ENCODE assay signal across 11 mouse cellular contexts in genomic region chr11:116342069-116342791, GRCm38 (mm10). TPM values are rescaled to one million over a fixed set of nuclear protein-coding genes. Genes with fewer than 3 reads are reported as not detected.
DNase-seq lines count a peak whose midpoint lies in the region; ATAC-seq lines count a peak whose summit lies in the region.
"Had no signal": no experiment of that assay in that cellular context is flagged by ENCODE, and none has a peak within 500 bp of the region (broad histone marks: within the 10 kb centered on the region; RNA-seq: fewer than 3 reads in every experiment).

No protein-coding gene starts in this region.

- H3K4me3 ChIP-seq in forebrain, embryonic 10.5 days, result no peak overlapping the region
- H3K4me3 ChIP-seq in forebrain, embryonic 15.5 days, result no peak overlapping the region
- no peak overlapping the region for H3K4me3 ChIP-seq in hindbrain, embryonic 14.5 days (replicated peaks; ENCODE audit: low read length)

- no peak for DNase-seq in forebrain, embryonic 10.5 days (ENCODE audit: extremely low spot score, low spot score)
- peak; percentile 36 for DNase-seq in layer of hippocampus, postnatal 36 days
- no peak for DNase-seq in layer of hippocampus, adult 9-10 months (ENCODE audit: low spot score)
- DNase-seq in hindbrain, embryonic 14.5 days (ENCODE audit: low spot score), result no peak
- peak; percentile 38 to 44 for DNase-seq in kidney, postnatal 36 days
- no peak for DNase-seq in adrenal gland, postnatal 10 days
- DNase-seq in right cerebral cortex, postnatal 25 days, result no peak
- DNase-seq: embryo, embryonic 11 days had no signal

- peaks cover 9% of the 10 kb centered on the region for H3K4me1 ChIP-seq in forebrain, embryonic 10.5 days
- no peaks in the 10 kb centered on the region for H3K4me1 ChIP-seq in forebrain, embryonic 15.5 days
- H3K4me1 ChIP-seq in hindbrain, embryonic 14.5 days (replicated peaks; ENCODE audit: control insufficient read depth, insufficient read depth, low read length), result no peaks in the 10 kb centered on the region

- ATAC-seq in forebrain, embryonic 15.5 days (replicated peaks), result no peak
- ATAC-seq in hindbrain, embryonic 14.5 days (ENCODE audit: low FRiP score), result peak; percentile 37; the same call in 1 of the 2 replicates

- peaks cover 28% of the 10 kb centered on the region for H3K36me3 ChIP-seq in forebrain, embryonic 10.5 days (replicated peaks)
- H3K36me3 ChIP-seq in forebrain, embryonic 15.5 days, result peaks cover 59% of the 10 kb centered on the region
- H3K36me3 ChIP-seq in hindbrain, embryonic 14.5 days (replicated peaks; ENCODE audit: control insufficient read depth, insufficient read depth), result peaks cover 67% of the 10 kb centered on the region

- no peak overlapping the region for H3K4me2 ChIP-seq in forebrain, embryonic 15.5 days (replicated peaks)
- no peak overlapping the region for H3K4me2 ChIP-seq in hindbrain, embryonic 14.5 days (replicated peaks)

- WGBS in forebrain, embryonic 10.5 days, result 76% methylated on average over 25 of the region's 25 CpGs
- WGBS in forebrain, embryonic 15.5 days, result 69% methylated on average over 25 of the region's 25 CpGs
- WGBS in hindbrain, embryonic 14.5 days, result 64% methylated on average over 25 of the region's 25 CpGs

- H3K9ac ChIP-seq in forebrain, embryonic 15.5 days (replicated peaks), result no peak overlapping the region
- H3K9ac ChIP-seq in hindbrain, embryonic 14.5 days, result no peak overlapping the region

- peak overlapping the region; percentile 51; the same call in 1 of the 2 replicates for H3K27ac ChIP-seq in forebrain, embryonic 10.5 days
- H3K27ac ChIP-seq in forebrain, embryonic 15.5 days (replicated peaks), result no peak overlapping the region
- H3K27ac ChIP-seq in hindbrain, embryonic 14.5 days, result peak overlapping the region; percentile 49
- H3K27ac ChIP-seq: stomach, postnatal 0 days had no signal

- H3K9me3 ChIP-seq in forebrain, embryonic 10.5 days, result no peaks in the 10 kb centered on the region
- H3K9me3 ChIP-seq in forebrain, embryonic 15.5 days, result no peaks in the 10 kb centered on the region
- no peaks in the 10 kb centered on the region for H3K9me3 ChIP-seq in hindbrain, embryonic 14.5 days (ENCODE audit: control insufficient read depth, low read length)

- peaks cover 17% of the 10 kb centered on the region for H3K27me3 ChIP-seq in forebrain, embryonic 10.5 days (ENCODE audit: poor library complexity, severe bottlenecking)
- H3K27me3 ChIP-seq in forebrain, embryonic 15.5 days, result no peaks in the 10 kb centered on the region
- no peaks in the 10 kb centered on the region for H3K27me3 ChIP-seq in hindbrain, embryonic 14.5 days (ENCODE audit: control insufficient read depth, insufficient read depth, low read length)

RNA-seq across cellular contexts. Expression of gene Foxj1, which starts 7.0 kb away (rescaled TPM):
- 3.3 and 4.4 TPM in 2 replicates for polyA plus RNA-seq in forebrain, embryonic 10.5 days (2016; fragmentation: Nextera tagmentation; extraction: Ambion mirVana)
- 9.5 and 14.7 TPM in 2 replicates for polyA plus RNA-seq in forebrain, embryonic 15.5 days (2015; fragmentation: Nextera tagmentation; extraction: Ambion mirVana)
- total RNA-seq in layer of hippocampus, postnatal 36 days (2021), result 1 to 10 TPM; 4.3 to 5.8 TPM
- polyA plus RNA-seq in hindbrain, embryonic 14.5 days (2014; fragmentation: Nextera tagmentation; extraction: Ambion mirVana), result 13.1 and 16.2 TPM in 2 replicates
- under 1 TPM; 0.18 to 0.30 TPM for total RNA-seq in adrenal gland, postnatal 10 days (2021)
- total RNA-seq: heart, postnatal 25 days had no signal

RNA-seq across cellular contexts. Expression of gene Exoc7, which starts 35.2 kb away (rescaled TPM):
- polyA plus RNA-seq in forebrain, embryonic 10.5 days (2016; fragmentation: Nextera tagmentation; extraction: Ambion mirVana), result 56.5 and 60.5 TPM in 2 replicates
- polyA plus RNA-seq in forebrain, embryonic 15.5 days (2015; fragmentation: Nextera tagmentation; extraction: Ambion mirVana), result 109 and 114 TPM in 2 replicates
- 10 to 100 TPM; 77.1 to 80.9 TPM for total RNA-seq in layer of hippocampus, postnatal 36 days (2021)
- 115 and 118 TPM in 2 replicates for polyA plus RNA-seq in hindbrain, embryonic 14.5 days (2014; fragmentation: Nextera tagmentation; extraction: Ambion mirVana)
- total RNA-seq in adrenal gland, postnatal 10 days (2021), result 10 to 100 TPM; 57.0 to 70.2 TPM

Comparison
In these comparisons a context has a peak if more than half of its experiments do, and no peak if none do; other contexts are left out.
1. DNase-seq: peak in layer of hippocampus, postnatal 36 days (2 of 2) and kidney, postnatal 36 days (2 of 2); none in forebrain, embryonic 10.5 days (single experiment), layer of hippocampus, adult 9-10 months (single experiment), hindbrain, embryonic 14.5 days (single experiment), adrenal gland, postnatal 10 days (single experiment) and right cerebral cortex, postnatal 25 days (single experiment).